Mouse (Mus musculus) embryo, embryonic 11 days (tissue): Measurements from ENCODE around the gene Pgap2.

ENCODE experiments used
- DNase-seq: peaks from one replicate; pipeline ENCODE4 v3.0.0-alpha.2; 2015

The Pgap2 gene

GRCm38 (mm10) chr7:102209756-102210721, at the start of gene Pgap2, which contains the start of gene Nup98:
TSS of gene Pgap2 (plus strand) at chr7:102210208.
TSS of gene Nup98 (minus strand) at chr7:102210176.
- DNase-seq: peak; percentile 100

DNA sequence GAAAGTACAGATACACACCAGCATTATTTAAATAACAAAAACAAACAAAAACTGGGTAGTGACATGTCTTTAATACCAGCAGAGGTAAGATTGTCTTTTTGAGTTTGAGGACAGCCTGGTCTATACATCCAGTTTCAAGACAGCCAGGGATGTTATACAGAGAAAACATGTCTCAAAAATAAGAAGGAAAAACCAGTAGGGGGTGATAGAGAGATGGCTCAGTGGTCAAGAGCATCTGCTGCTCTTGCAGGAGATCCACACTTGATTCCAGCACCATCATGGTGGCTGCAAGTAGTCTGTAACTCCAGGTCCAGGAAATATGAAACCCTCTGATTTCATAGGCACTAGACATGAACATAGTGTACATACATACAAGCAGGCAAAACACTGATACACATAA, 39.7 kb upstream of the Pgap2 start:
- DNase-seq: peak; percentile 25

DNA sequence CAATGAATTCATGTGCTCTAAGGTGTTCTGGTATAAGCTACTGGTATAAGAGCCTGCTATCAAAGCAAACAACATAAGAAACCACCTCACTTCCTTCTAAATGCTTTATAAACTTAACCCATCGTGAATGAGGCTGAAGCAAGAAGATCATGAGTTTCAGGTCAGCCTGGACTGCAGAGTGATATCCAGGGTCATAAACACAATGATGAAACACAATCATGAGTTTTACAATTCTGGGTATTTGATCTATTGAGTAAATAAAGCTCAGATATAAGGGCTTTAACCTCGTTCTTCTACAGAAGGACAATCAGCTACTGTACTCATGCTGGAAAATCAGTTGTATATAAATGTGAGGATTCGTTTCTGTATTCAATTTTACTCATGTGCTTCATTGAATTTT, 26.2 kb upstream of the Pgap2 start:
- no peak for DNase-seq

GRCm38 (mm10) chr7:102192356-102192755, 17.7 kb upstream of the Pgap2 start:
- no peak for DNase-seq

DNA sequence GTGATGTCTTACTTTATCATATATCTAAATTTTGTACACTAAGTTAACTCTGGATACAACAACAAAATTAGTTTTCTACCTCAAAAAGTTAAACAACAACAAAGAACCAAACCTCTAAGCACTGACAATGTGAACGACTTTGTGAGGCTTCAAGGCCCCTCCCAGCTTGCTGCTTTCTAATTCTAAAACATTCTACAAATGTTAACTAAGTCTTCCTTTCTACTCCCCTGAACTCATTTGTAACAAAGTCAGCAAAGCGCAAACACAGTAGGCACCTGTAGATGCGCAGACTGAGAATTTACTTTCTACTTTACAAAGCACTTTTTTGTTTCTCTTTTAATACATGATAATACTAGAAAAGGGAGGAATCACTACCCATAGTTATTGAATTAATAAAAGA, 9.4 kb upstream of the Pgap2 start:
- no peak for DNase-seq

DNA sequence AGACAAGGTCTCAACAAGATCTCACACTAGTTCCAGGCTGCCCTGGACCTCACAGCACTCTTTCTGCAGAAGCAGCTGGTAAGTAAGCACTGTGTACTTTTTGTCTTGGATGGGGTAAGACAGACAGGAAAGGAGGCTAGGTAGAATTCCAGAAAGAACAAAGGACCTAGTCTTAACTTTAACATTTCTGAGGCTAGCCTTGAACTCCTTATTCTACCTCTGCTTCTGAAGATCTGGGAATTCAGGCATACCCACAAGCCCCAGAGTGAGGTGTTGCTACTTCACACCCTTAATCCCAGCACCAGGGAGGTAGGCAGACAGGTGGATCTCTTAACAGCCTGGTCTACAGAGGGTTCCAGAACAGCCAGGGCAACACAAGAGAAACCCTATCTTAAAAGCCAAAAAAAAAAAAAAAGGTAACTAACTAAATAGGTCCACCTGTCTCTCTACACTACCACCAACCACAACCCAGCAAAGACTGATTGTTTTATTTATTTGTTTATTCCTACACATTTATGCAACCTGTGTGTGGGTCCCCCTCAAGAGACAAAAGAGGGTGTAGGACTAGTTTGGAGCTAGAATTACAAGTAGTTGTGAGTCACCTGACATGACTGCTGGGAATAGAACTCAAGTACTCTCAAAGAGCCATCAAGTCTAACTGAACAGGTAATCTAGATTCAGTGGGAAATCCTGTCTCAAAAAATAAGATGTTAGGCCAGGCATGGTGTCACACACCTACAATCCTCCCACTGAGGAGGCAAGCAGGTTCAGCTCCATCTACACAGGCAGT, 8.8 kb upstream of the Pgap2 start:
- no peak for DNase-seq

DNA sequence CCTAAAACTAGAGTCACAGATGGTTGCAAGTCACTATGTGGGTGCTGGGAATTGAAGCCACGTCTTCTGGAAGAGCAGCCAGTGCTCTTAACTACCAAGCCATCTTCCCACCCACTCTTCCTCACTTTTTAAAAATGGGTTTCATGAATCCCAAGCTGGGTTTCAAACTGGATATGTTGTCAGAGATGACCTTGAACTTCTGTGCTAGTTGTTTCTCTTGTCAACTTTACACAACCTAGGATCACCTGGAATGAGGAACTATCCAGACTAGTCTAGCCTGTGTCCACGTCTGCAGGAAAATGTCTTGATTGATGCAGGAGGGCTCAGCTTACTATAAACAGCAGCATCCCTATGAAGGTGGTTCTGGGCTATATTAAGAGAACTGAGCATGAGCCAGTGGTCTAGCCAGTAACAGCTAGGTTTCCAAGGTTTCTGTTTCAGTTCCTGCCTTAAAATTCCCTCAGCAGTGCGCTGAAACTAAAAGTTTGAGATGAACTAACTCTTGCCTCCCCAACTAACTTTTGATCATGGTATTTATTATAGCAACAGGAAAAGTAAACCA, 5.6 kb upstream of the Pgap2 start:
- no peak for DNase-seq

DNA sequence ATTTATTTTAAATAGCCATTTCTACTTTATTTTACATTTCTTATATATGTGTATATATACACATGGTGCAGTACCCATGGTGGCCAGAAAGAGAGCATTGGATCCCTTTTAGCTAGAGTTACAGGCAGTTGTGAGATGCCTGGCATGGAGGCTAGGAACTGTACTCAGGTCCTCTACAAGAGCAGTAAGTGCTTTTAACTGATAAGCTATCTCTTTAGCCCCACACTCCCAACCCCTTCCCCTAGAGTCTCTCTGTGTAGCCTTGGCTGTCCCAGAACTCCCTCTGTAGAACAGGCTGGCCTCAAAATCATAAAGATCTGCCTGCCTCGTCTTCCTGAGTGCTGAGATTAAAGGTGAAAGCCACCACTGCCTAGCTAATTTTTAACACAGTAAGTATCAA, 4.4 kb upstream of the Pgap2 start:
- no peak for DNase-seq

GRCm38 (mm10) chr7:102208806-102209363, 1.1 kb upstream of the Pgap2 start:
- no peak for DNase-seq

DNA sequence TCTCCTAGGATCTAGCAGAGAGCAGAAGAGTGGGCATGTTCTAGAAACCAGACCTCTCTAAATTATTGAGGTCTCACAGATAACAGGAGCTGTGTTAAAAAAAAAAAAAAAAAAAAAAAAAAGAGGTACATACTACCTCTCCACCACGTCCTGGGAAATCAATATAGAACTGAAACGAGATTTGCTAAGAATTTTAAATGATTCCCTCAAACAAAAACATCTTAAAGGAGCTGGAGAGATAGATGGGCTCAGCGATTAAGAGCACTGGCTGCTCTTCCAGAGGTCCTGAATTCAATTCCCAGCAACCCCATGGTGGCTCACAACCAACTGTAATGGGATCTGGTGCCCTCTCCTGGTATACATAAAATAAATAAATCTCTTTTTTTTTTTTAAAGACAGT, 1.1 kb downstream of the Pgap2 start:
- no peak for DNase-seq

- DNase-seq: no peak
Observed at GRCm38 (mm10) chr7:102221899-102222298, 11.9 kb downstream of the Pgap2 start.

GRCm38 (mm10) chr7:102222336-102222735, 12.3 kb downstream of the Pgap2 start:
- peak; percentile 86 for DNase-seq

- DNase-seq: peak; percentile 83
Observed at GRCm38 (mm10) chr7:102222830-102223556, 13.0 kb downstream of the Pgap2 start.

DNA sequence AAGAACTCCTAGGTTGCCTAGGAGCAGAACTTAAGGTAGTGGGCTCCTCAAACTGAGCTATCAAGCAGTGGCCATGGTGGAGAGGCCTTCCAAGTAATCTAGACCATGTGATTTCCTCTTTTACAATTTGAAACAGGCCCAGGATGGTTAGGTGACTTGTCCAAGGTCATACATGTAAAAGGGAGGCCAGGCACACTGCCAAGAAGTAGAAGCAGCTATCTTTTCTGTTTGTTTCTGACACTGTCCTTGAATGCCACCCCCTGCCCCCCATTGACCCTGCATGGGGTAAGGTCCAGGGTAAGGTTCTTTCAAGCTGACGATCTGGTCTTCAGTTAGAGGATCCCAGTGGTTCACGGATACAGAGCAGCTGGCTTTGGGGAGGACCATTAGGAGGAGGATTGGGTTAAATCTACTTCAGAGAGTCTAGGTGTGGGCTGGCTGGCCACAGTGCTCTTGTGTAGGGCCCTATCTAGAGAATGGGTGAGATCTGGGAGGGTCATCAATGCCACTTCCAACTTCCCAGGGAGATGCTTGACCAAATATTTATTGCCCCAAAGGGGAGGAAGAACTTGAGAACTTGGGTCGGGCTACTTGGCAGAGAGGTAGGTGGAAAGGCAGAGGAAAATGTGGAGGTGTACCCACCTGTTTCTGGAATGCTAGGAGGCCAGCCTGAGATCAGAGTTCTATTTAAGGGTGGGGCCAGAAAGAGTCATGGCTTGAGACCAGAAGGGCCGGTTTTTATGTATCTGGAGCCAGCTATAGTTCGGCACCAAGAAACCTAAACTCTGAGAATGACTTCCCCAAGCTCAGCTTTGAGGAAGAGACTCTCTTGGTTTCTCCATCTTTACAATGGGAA, 14.1 kb downstream of the Pgap2 start:
- no peak for DNase-seq

DNA sequence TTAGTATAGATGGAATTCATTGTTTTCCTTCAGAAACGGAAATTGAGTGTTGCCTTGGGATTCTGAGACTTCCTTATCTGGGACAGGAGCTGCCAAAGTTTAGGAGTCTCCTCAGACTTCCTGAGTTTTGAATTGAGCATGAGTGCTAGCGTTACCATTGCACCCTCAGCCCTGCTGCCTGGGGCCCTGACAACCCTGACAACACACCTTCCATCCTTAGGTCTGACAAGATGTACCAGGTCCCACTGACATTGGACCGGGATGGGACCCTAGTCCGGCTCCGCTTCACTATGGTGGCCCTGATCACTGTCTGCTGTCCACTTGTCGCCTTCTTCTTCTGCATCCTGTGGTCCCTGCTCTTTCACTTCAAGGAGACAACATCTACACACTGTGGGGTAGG, 16.0 kb downstream of the Pgap2 start:
- no peak for DNase-seq

GRCm38 (mm10) chr7:102228049-102228670, 18.2 kb downstream of the Pgap2 start:
- no peak for DNase-seq

GRCm38 (mm10) chr7:102229814-102230213, 19.8 kb downstream of the Pgap2 start:
- no peak for DNase-seq

- no peak for DNase-seq
Observed at GRCm38 (mm10) chr7:102233059-102233458, 23.1 kb downstream of the Pgap2 start.

DNA sequence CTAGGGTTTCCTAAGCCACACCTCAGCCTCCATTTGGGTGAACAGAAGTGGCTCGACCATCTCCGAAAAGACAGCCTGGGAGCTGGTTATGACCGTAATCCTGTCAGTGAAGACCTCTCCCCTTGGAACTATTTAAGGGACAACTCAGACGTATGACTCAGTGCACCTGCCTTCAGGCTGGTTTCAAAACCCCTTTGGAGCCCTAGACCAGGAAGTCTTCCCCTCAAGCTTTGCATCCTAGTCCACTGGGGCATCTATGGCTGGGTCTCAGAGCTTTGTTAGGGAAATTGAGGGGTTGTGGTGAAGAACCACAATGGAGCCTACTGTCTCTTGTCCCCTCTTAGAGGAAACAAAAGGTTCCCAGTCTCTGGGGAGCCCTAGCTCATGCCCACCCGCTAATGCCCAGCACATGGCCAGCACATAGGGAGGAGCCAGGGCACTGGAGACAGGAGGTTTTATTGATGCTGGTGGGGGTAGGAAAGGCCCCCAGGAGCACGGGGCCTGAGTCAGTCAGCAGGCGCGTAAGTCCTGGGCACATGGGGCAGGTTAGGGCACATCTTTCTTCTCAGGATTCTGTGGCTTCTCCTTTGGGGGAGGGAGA, 28.8 kb downstream of the Pgap2 start:
- no peak for DNase-seq

DNA sequence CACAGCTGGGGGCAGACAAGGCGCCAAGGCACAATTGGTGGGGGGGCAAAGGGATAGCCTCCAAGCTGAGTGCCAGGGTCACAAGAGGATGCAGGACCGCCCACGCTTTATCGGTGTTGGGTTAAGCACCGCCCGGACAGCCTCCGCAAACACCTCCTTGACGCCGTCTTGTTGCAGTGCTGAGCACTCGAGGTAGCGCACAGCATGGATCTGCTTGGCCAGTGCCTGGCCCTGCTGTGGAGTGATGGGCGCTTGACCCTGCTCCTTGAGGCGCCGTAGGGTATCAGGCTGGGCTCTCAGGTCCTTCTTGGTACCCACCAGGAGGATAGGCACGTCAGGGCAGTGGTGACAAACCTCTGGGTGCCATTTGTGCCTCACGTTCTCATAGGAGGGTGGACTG, 29.6 kb downstream of the Pgap2 start:
- no peak for DNase-seq

DNA sequence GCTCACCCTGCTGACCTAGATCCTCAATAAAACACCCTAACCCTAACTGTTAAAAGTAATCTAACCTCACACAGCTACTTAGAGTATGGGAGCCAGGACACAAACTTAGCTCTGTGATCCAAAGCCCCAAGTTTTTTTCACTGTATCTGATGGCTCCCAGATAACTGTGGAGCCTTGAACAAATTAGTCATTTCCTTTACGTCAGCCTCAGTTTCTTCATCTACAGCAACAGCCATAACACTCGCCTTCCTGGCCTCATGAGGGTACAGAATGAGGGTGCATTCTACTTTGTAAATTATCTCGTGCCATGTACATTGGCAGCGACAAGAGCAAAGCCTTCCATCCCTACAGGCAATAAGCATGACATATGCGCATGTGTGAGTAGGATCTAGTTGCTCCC, 32.4 kb downstream of the Pgap2 start:
- no peak for DNase-seq
